ENCODE assay signal across 10 mouse cellular contexts in the genomic region with DNA sequence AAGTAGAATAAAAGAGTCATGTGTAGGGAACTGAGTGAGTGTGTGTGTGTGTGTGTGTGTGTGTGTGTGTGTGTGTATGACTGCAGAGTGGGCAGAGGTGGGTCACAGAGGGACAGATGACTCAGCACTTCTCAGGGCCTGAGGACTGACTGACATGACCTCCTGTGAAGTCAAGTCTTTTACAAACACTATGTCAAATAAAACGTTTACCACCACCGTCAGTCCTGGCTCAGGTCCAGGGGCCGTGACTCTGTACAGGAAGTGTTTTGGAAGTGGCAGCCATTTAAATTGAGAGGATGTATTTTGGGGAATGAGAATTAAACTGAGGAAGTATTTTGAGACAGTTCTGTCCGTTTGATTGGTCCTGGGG. TPM values are rescaled to one million over a fixed set of nuclear protein-coding genes. Genes with fewer than 3 reads are reported as not detected.
DNase-seq lines count a peak whose midpoint lies in the region; ATAC-seq and TF ChIP-seq lines count a peak whose summit lies in the region.
"Had no signal": no experiment of that assay in that cellular context is flagged by ENCODE, and none has a peak within 500 bp of the region (broad histone marks: within the 10 kb centered on the region; RNA-seq: fewer than 3 reads in every experiment).

No protein-coding gene starts in this region.

- TF ChIP-seq EP300 in liver, embryonic 14.5 days (IDR thresholded peaks at IDR 0.05; ENCODE audit: low read depth), result no peak
- no peak for TF ChIP-seq EP300 in stomach, postnatal 0 days (optimal IDR thresholded peaks at IDR 0.05)

- peaks cover 0 to 1% of the 10 kb centered on the region in 2 experiments; a peak in 1 of 4 replicates for H3K4me1 ChIP-seq in liver, embryonic 14.5 days (replicated peaks; ENCODE audit: control insufficient read depth in 2 of 2, insufficient read depth in 2 of 2, low read length in 1 of 2)
- H3K4me1 ChIP-seq in stomach, postnatal 0 days (replicated peaks; ENCODE audit: control insufficient read depth, insufficient read depth), result peaks cover 5% of the 10 kb centered on the region; the same call in 1 of the 2 replicates
- no peaks in the 10 kb centered on the region for H3K4me1 ChIP-seq in forebrain, postnatal 0 days (ENCODE audit: insufficient read depth)
- H3K4me1 ChIP-seq in hindbrain, embryonic 14.5 days (replicated peaks; ENCODE audit: control insufficient read depth, insufficient read depth, low read length), result 0 out of 2 replicates have a peak, but pooled peaks cover 4% of the 10 kb centered on the region

- no peak overlapping the region for H3K27ac ChIP-seq in liver, embryonic 14.5 days
- H3K27ac ChIP-seq in stomach, postnatal 0 days (replicated peaks), result peak overlapping the region; percentile 70; the same call in 1 of the 2 replicates
- no peak overlapping the region for H3K27ac ChIP-seq in forebrain, postnatal 0 days (ENCODE audit: low read depth, low read length)
- no peak overlapping the region for H3K27ac ChIP-seq in hindbrain, embryonic 14.5 days
- H3K27ac ChIP-seq: neural tube, embryonic 15.5 days had no signal

- peak; percentile 47 for DNase-seq in testis, postnatal 10 days (ENCODE audit: low spot score)
- DNase-seq in testis, postnatal 14 days (ENCODE audit: low spot score), result no peak
- DNase-seq in liver, embryonic 14.5 days (ENCODE audit: low read depth in 3 of 3, low spot score in 3 of 3), result peak; percentile 13 to 28 (median 24)
- DNase-seq in stomach, postnatal 0 days (ENCODE audit: low spot score), result peak; percentile 78
- DNase-seq in forebrain, postnatal 0 days, result no peak
- no peak for DNase-seq in hindbrain, embryonic 14.5 days (ENCODE audit: low spot score)
- no peak for DNase-seq in thymus, postnatal 4 days
- DNase-seq: thymus, postnatal 14 days had no signal

- ATAC-seq in erythroid progenitor cell, adult 5-6 weeks (replicated peaks; ENCODE audit: low FRiP score, poor library complexity, severe bottlenecking), result peak; percentile 42; the same call in 1 of the 2 replicates
- peak; percentile 57 for ATAC-seq in liver, embryonic 14.5 days (ENCODE audit: insufficient read depth)
- ATAC-seq in stomach, postnatal 0 days (ENCODE audit: low FRiP score, low TSS enrichment), result peak; percentile 79
- no peak for ATAC-seq in forebrain, postnatal 0 days
- no peak for ATAC-seq in hindbrain, embryonic 14.5 days (ENCODE audit: low FRiP score)

- H3K9me3 ChIP-seq in liver, embryonic 14.5 days (ENCODE audit: control insufficient read depth, low read length), result no peaks in the 10 kb centered on the region
- no peaks in the 10 kb centered on the region for H3K9me3 ChIP-seq in stomach, postnatal 0 days (ENCODE audit: control insufficient read depth, low read length)
- H3K9me3 ChIP-seq in forebrain, postnatal 0 days (ENCODE audit: low read length), result no peaks in the 10 kb centered on the region
- H3K9me3 ChIP-seq in hindbrain, embryonic 14.5 days (ENCODE audit: control insufficient read depth, low read length), result no peaks in the 10 kb centered on the region
- H3K9me3 ChIP-seq: neural tube, embryonic 15.5 days had no signal

- no peaks in the 10 kb centered on the region for H3K36me3 ChIP-seq in liver, embryonic 14.5 days (replicated peaks; ENCODE audit: control insufficient read depth, insufficient read depth, low read depth)
- 0 out of 2 replicates have a peak, but pooled peaks cover 3% of the 10 kb centered on the region for H3K36me3 ChIP-seq in stomach, postnatal 0 days (ENCODE audit: control insufficient read depth, insufficient read depth, low read length)
- no peaks in the 10 kb centered on the region for H3K36me3 ChIP-seq in forebrain, postnatal 0 days (ENCODE audit: insufficient read depth)
- H3K36me3 ChIP-seq in hindbrain, embryonic 14.5 days (replicated peaks; ENCODE audit: control insufficient read depth, insufficient read depth), result no peaks in the 10 kb centered on the region
- H3K36me3 ChIP-seq: neural tube, embryonic 15.5 days had no signal

- no peak overlapping the region for H3K9ac ChIP-seq in liver, embryonic 14.5 days (replicated peaks)
- H3K9ac ChIP-seq in stomach, postnatal 0 days (ENCODE audit: low read length), result no peak overlapping the region
- no peak overlapping the region for H3K9ac ChIP-seq in forebrain, postnatal 0 days
- no peak overlapping the region for H3K9ac ChIP-seq in hindbrain, embryonic 14.5 days
- H3K9ac ChIP-seq: neural tube, embryonic 15.5 days had no signal

- TF ChIP-seq CTCF in liver, embryonic 14.5 days (IDR thresholded peaks at IDR 0.05; ENCODE audit: low read depth), result no peak
- TF ChIP-seq CTCF in stomach, postnatal 0 days (IDR thresholded peaks at IDR 0.05; ENCODE audit: low read depth), result no peak
- no peak for TF ChIP-seq CTCF in forebrain, postnatal 0 days (IDR thresholded peaks at IDR 0.05; ENCODE audit: low read depth)

- H3K27me3 ChIP-seq in liver, embryonic 14.5 days (ENCODE audit: control insufficient read depth, insufficient read depth, low read length), result no peaks in the 10 kb centered on the region
- no peaks in the 10 kb centered on the region for H3K27me3 ChIP-seq in stomach, postnatal 0 days (ENCODE audit: control insufficient read depth, insufficient read depth, low read length)
- H3K27me3 ChIP-seq in forebrain, postnatal 0 days (ENCODE audit: insufficient read depth, low read length), result no peaks in the 10 kb centered on the region
- no peaks in the 10 kb centered on the region for H3K27me3 ChIP-seq in hindbrain, embryonic 14.5 days (ENCODE audit: control insufficient read depth, insufficient read depth, low read length)
- H3K27me3 ChIP-seq: neural tube, embryonic 15.5 days had no signal

- 26% methylated on average over 4 of the region's 4 CpGs for WGBS in liver, embryonic 14.5 days (ENCODE audit: insufficient replicate concordance)
- WGBS in stomach, postnatal 0 days, result 11% methylated on average over 4 of the region's 4 CpGs
- WGBS in forebrain, postnatal 0 days, result 48% methylated on average over 4 of the region's 4 CpGs
- 57% methylated on average over 4 of the region's 4 CpGs for WGBS in hindbrain, embryonic 14.5 days

- H3K4me2 ChIP-seq in liver, embryonic 14.5 days (ENCODE audit: low read depth), result no peak overlapping the region
- no peak overlapping the region for H3K4me2 ChIP-seq in stomach, postnatal 0 days (replicated peaks; ENCODE audit: low read depth)
- H3K4me2 ChIP-seq in forebrain, postnatal 0 days (ENCODE audit: low read depth), result no peak overlapping the region
- H3K4me2 ChIP-seq in hindbrain, embryonic 14.5 days (replicated peaks), result no peak overlapping the region
- H3K4me2 ChIP-seq: neural tube, embryonic 15.5 days had no signal

- H3K4me3 ChIP-seq in liver, embryonic 14.5 days (ENCODE audit: insufficient read depth in 1 of 2, low read depth in 2 of 2, low read length in 2 of 2), result no peak overlapping the region
- H3K4me3 ChIP-seq in stomach, postnatal 0 days (ENCODE audit: low read depth, low read length), result no peak overlapping the region
- H3K4me3 ChIP-seq in forebrain, postnatal 0 days (ENCODE audit: low read depth, low read length), result no peak overlapping the region
- no peak overlapping the region for H3K4me3 ChIP-seq in hindbrain, embryonic 14.5 days (replicated peaks; ENCODE audit: low read length)
- H3K4me3 ChIP-seq: neural tube, embryonic 15.5 days had no signal

RNA-seq across cellular contexts. Expression of gene Mettl14, which starts 52.9 kb away (rescaled TPM):
- 13.0 and 13.4 TPM in 2 replicates for total RNA-seq in erythroid progenitor cell, adult 5-6 weeks (2015; ENCODE audit: low replicate concordance)
- 19.1 and 22.5 TPM in 2 replicates for total RNA-seq in erythroid progenitor cell, adult 5-6 weeks (2017; ENCODE audit: low replicate concordance)
- polyA plus RNA-seq in liver, embryonic 14.5 days (2012; rRNA removed), result 3.5 and 5.9 TPM in 2 replicates
- polyA plus RNA-seq in liver, embryonic 14.5 days (2014; fragmentation: Nextera tagmentation; extraction: Ambion mirVana), result 5.6 and 6.4 TPM in 2 replicates
- 10.5 and 11.3 TPM in 2 replicates for polyA plus RNA-seq in stomach, postnatal 0 days (2015; fragmentation: Nextera tagmentation; extraction: Ambion mirVana)
- total RNA-seq in forebrain, postnatal 0 days (2014; rRNA removed), result 6.1 and 8.7 TPM in 2 replicates
- polyA plus RNA-seq in forebrain, postnatal 0 days (2015; fragmentation: Nextera tagmentation; extraction: Ambion mirVana), result 9.6 and 14.9 TPM in 2 replicates
- polyA plus RNA-seq in hindbrain, embryonic 14.5 days (2014; fragmentation: Nextera tagmentation; extraction: Ambion mirVana), result 16.3 and 17.9 TPM in 2 replicates

Comparison
In these comparisons a context has a peak if more than half of its experiments do, and no peak if none do; other contexts are left out.
1. DNase-seq: peak in testis, postnatal 10 days (single experiment), liver, embryonic 14.5 days (3 of 3) and stomach, postnatal 0 days (single experiment); none in testis, postnatal 14 days (single experiment), forebrain, postnatal 0 days (single experiment), hindbrain, embryonic 14.5 days (single experiment) and thymus, postnatal 4 days (single experiment).
2. ATAC-seq: peak in erythroid progenitor cell, adult 5-6 weeks (single experiment), liver, embryonic 14.5 days (single experiment) and stomach, postnatal 0 days (single experiment); none in forebrain, postnatal 0 days (single experiment) and hindbrain, embryonic 14.5 days (single experiment).